Mouse (Mus musculus) MEL (cell line): ENCODE data around the gene Pkn3. TPM values are rescaled to one million over a fixed set of nuclear protein-coding genes. Genes with fewer than 3 reads are reported as not detected.

Source experiments
- DNase-seq: peaks from one replicate; pipeline ENCODE4 v3.0.0; 2011; ENCODE audit warnings: low read depth, low spot score
- H3K27ac ChIP-seq: 2 replicates; pipeline ENCODE4 v1.5.1; 2012; ENCODE audit warnings: low read depth, mild to moderate bottlenecking, control low read depth, low read length, moderate library complexity; ENCODE audit not compliant: control insufficient read depth
- H3K27me3 ChIP-seq, 2 experiments: fragments of 150-350 bp in 1 of 2; sonication (generic) in 1 of 2; 2 replicates each; pipeline ENCODE4 v1.6.1; 2012; ENCODE audit warnings: low read length in 2 of 2, mild to moderate bottlenecking in 2 of 2, improper control_type of control experiment in 1 of 2, moderate library complexity in 1 of 2; ENCODE audit not compliant: insufficient read depth in 2 of 2, control insufficient read depth in 1 of 2
- H3K36me3 ChIP-seq, 2 experiments: 2 replicates each; pipeline ENCODE4 v1.6.1; 2012 to 2014; ENCODE audit warnings: low read length in 2 of 2, improper control_type of control experiment in 1 of 2, inconsistent platforms in 1 of 2, mild to moderate bottlenecking in 1 of 2; ENCODE audit not compliant: insufficient read depth in 2 of 2, control insufficient read depth in 1 of 2
- H3K4me1 ChIP-seq, 2 experiments: fragments of 150-350 bp in 1 of 2; sonication (generic) in 1 of 2; 2 replicates each; pipeline ENCODE4 v1.6.1; 2012; ENCODE audit warnings: low read length in 2 of 2, improper control_type of control experiment in 1 of 2, mild to moderate bottlenecking in 1 of 2; ENCODE audit not compliant: insufficient read depth in 2 of 2, control insufficient read depth in 1 of 2
- H3K4me3 ChIP-seq, 2 experiments: fragments of 150-350 bp in 1 of 2; sonication (generic) in 1 of 2; 2 replicates each; pipeline ENCODE4 v1.5.1; 2012; ENCODE audit warnings: low read depth in 2 of 2, low read length in 2 of 2, mild to moderate bottlenecking in 2 of 2, moderate library complexity in 2 of 2, control low read depth in 1 of 2, improper control_type of control experiment in 1 of 2; ENCODE audit not compliant: control insufficient read depth in 1 of 2, insufficient read depth in 1 of 2
- H3K79me2 ChIP-seq: 2 replicates; pipeline ENCODE4 v1.6.1; 2012; ENCODE audit warnings: mild to moderate bottlenecking, low read length, moderate library complexity; ENCODE audit not compliant: control insufficient read depth, poor library complexity, insufficient read depth
- H3K9ac ChIP-seq: 2 replicates; pipeline ENCODE4 v1.6.1; 2012; ENCODE audit warnings: low read depth, mild to moderate bottlenecking, control low read depth, low read length, moderate library complexity; ENCODE audit not compliant: control insufficient read depth, poor library complexity, severe bottlenecking
- H3K9me3 ChIP-seq: fragments of 150-350 bp; sonication (generic); replicated peaks from 2 replicates; pipeline ENCODE4 v1.6.1; 2012; ENCODE audit warnings: mild to moderate bottlenecking, low read length, improper control_type of control experiment, moderate library complexity; ENCODE audit not compliant: insufficient read depth
- CHD1 ChIP-seq: IDR thresholded peaks from 2 replicates; pipeline ENCODE4 v1.6.1; 2012; ENCODE audit warnings: low read depth, mild to moderate bottlenecking, inconsistent platforms, low read length, improper control_type of control experiment
- CTCF ChIP-seq, 3 experiments: IDR thresholded peaks in 2 of 3; conservative IDR thresholded peaks in 1 of 3; 2 replicates each; pipeline ENCODE4 v1.5.1; 2011 to 2012; ENCODE audit warnings: low read length in 3 of 3, low read depth in 2 of 3, mild to moderate bottlenecking in 2 of 3, improper control_type of control experiment in 1 of 3, inconsistent platforms in 1 of 3, mixed read lengths in 1 of 3, moderate library complexity in 1 of 3; ENCODE audit not compliant: control insufficient read depth in 1 of 3, insufficient read depth in 1 of 3, poor library complexity in 1 of 3, severe bottlenecking in 1 of 3
- E2F4 ChIP-seq: IDR thresholded peaks from 2 replicates; pipeline ENCODE4 v1.6.1; 2011; ENCODE audit warnings: low read depth, low read length, improper control_type of control experiment, borderline replicate concordance
- ELF1 ChIP-seq: IDR thresholded peaks from 2 replicates; pipeline ENCODE4 v1.6.1; 2014; ENCODE audit warnings: low read depth, mild to moderate bottlenecking, inconsistent platforms, low read length, improper control_type of control experiment, moderate library complexity
- EP300 ChIP-seq, 2 experiments: IDR thresholded peaks; 2 replicates each; pipeline ENCODE4 v1.6.1; 2011; ENCODE audit warnings: improper control_type of control experiment in 2 of 2, low read length in 2 of 2, low read depth in 1 of 2, mild to moderate bottlenecking in 1 of 2
- HCFC1 ChIP-seq: IDR thresholded peaks from 2 replicates; pipeline ENCODE4 v1.6.1; 2012; ENCODE audit warnings: low read depth, mild to moderate bottlenecking, inconsistent platforms, low read length, improper control_type of control experiment, moderate library complexity
- MAFK ChIP-seq: IDR thresholded peaks from 2 replicates; pipeline ENCODE4 v1.6.1; 2011; ENCODE audit warnings: low read depth, mild to moderate bottlenecking, low read length, improper control_type of control experiment, borderline replicate concordance
- MAX ChIP-seq: IDR thresholded peaks from 2 replicates; pipeline ENCODE4 v1.6.1; 2011; ENCODE audit warnings: low read length, improper control_type of control experiment
- MEF2A ChIP-seq: IDR thresholded peaks from 2 replicates; pipeline ENCODE4 v1.6.1; 2014; ENCODE audit warnings: low read depth, mild to moderate bottlenecking, inconsistent platforms, low read length, improper control_type of control experiment; ENCODE audit not compliant: poor library complexity, insufficient replicate concordance, severe bottlenecking; ENCODE audit errors: extremely low read depth
- MYB ChIP-seq: IDR thresholded peaks from 2 replicates; pipeline ENCODE4 v1.6.1; 2011; ENCODE audit warnings: mild to moderate bottlenecking, low read depth, low read length, improper control_type of control experiment
- MYC ChIP-seq: IDR thresholded peaks from 2 replicates; pipeline ENCODE4 v1.6.1; 2011; ENCODE audit warnings: low read depth, mild to moderate bottlenecking, low read length, improper control_type of control experiment, moderate library complexity
- NELFE ChIP-seq: IDR thresholded peaks from 2 replicates; pipeline ENCODE4 v1.6.1; 2011; ENCODE audit warnings: low read depth, low read length, improper control_type of control experiment
- POLR2AphosphoS2 ChIP-seq: IDR thresholded peaks from 2 replicates; pipeline ENCODE4 v1.6.1; 2011; ENCODE audit warnings: low read length, improper control_type of control experiment
- POLR2AphosphoS5 ChIP-seq: IDR thresholded peaks from 2 replicates; pipeline ENCODE4 v1.6.1; 2012; ENCODE audit warnings: low read depth, borderline replicate concordance, mild to moderate bottlenecking, inconsistent platforms, low read length, moderate library complexity, mixed read lengths
- RAD21 ChIP-seq: IDR thresholded peaks from 2 replicates; pipeline ENCODE4 v1.6.1; 2011; ENCODE audit warnings: mild to moderate bottlenecking, low read depth, low read length, improper control_type of control experiment
- RCOR1 ChIP-seq: IDR thresholded peaks from 2 replicates; pipeline ENCODE4 v1.6.1; 2012; ENCODE audit warnings: low read depth, mild to moderate bottlenecking, inconsistent platforms, low read length, improper control_type of control experiment
- SIN3A ChIP-seq: IDR thresholded peaks from 2 replicates; pipeline ENCODE4 v1.6.1; 2012; ENCODE audit warnings: low read length, improper control_type of control experiment, inconsistent platforms
- UBTF ChIP-seq: IDR thresholded peaks from 2 replicates; pipeline ENCODE4 v1.6.1; 2012; ENCODE audit warnings: low read depth, mild to moderate bottlenecking, inconsistent platforms, low read length, improper control_type of control experiment, moderate library complexity, borderline replicate concordance; ENCODE audit not compliant: insufficient read depth
- USF1 ChIP-seq: IDR thresholded peaks from 2 replicates; pipeline ENCODE4 v1.6.1; 2014; ENCODE audit warnings: low read depth, mild to moderate bottlenecking, inconsistent platforms, low read length, improper control_type of control experiment, moderate library complexity
- USF2 ChIP-seq, 2 experiments: IDR thresholded peaks; 2 replicates each; pipeline ENCODE4 v1.6.1; 2011 to 2012; ENCODE audit warnings: improper control_type of control experiment in 2 of 2, low read length in 2 of 2, borderline replicate concordance in 1 of 2, inconsistent platforms in 1 of 2, low read depth in 1 of 2, mild to moderate bottlenecking in 1 of 2; ENCODE audit not compliant: insufficient read depth in 1 of 2
- ZC3H11A ChIP-seq: IDR thresholded peaks from 2 replicates; pipeline ENCODE4 v1.6.1; 2012; ENCODE audit warnings: low read depth, mild to moderate bottlenecking, inconsistent platforms, low read length, improper control_type of control experiment
- ZKSCAN1 ChIP-seq: IDR thresholded peaks from 2 replicates; pipeline ENCODE4 v1.6.1; 2012; ENCODE audit warnings: low read depth, mild to moderate bottlenecking, inconsistent platforms, low read length, improper control_type of control experiment, moderate library complexity
- polyA plus RNA-seq, 2 experiments: library from polyadenylated mRNA; stranded (reverse) in 1 of 2; unstranded in 1 of 2; fragments of >175 nt in 1 of 2; fragments of >200 nt in 1 of 2; gene quantifications; 2 replicates each; pipeline versions ENCODE4 v1.2.1 to v1.2.4; 2012; ENCODE audit warnings: low replicate concordance in 2 of 2, low read depth in 1 of 2; ENCODE audit not compliant: insufficient read length in 2 of 2, insufficient read depth in 1 of 2, missing spikeins in 1 of 2
- total RNA-seq: library from RNA; depleted of rRNA; stranded (reverse); fragments of 300-350 nt; gene quantifications from 2 replicates; pipeline ENCODE4 v1.2.3, GENCODE M21; 2012

Gene Pkn3
- total and polyA plus RNA-seq, 3 experiments = 2.0 to 5.8 TPM; not detected in 1

DNA sequence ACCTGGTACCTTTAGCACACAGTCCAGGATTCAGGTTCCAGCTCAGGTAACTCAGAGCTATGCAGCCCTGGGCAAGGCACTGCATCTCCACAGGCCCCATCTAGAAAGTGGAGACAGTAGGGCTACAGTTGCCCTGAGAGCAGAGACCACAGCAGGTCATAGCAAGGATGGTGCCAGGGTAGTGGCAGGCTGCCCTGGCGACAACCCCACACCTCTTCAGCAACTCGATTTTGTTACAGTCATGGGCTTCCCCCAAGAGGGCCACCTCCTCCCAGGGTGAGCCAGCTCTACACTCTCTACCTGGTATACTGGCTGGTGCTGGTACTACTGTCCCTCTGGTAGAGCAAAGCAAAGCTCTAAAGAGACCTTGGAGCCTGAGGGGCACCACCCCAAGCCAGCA lies 39.7 kb upstream of the Pkn3 start:
- Histone ChIP-seq H3K27ac (no peak overlapping the region), H3K9me3 (no peaks in the 10 kb centered on the region), H3K36me3 (no peaks in the 10 kb centered on the region; a peak in 2 of 4 replicates), H3K9ac (no peak overlapping the region), H3K27me3 (no peaks in the 10 kb centered on the region), H3K4me3 (no peak overlapping the region), H3K4me1 (no peaks in the 10 kb centered on the region), H3K79me2 (no peaks in the 10 kb centered on the region)
- TF ChIP-seq E2F4 (no peak), USF2 (IDR thresholded peaks at IDR 0.05; ENCODE audit: borderline replicate concordance in 1 of 2, insufficient read depth in 1 of 2, low read depth in 1 of 2, low read length in 2 of 2) (no peak), USF1 (no peak), RCOR1 (no peak), ELF1 (no peak), RAD21 (no peak), SIN3A (no peak), EP300 (IDR thresholded peaks at IDR 0.05; ENCODE audit: low read depth in 1 of 2, low read length in 2 of 2) (no peak)
- DNase-seq = no peak

DNA sequence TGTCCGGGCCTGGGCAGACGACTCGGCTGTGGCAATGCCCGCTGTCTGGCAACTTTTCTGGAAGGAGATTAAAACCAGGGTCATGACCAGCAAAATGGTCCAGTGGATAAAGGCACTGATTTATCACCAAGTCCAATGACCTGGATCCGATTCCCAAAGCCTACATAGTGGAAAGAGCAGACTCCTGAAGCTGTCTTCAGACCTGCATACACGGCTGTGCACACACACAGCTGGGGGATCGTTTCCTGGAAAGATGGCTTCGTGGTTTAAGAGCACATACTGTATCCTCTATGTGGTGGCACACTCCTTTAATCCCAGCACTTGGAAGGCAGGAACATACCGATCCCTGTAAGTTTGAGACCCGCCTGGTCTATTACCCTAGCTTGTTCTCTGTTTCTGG lies 39.1 kb upstream of the Pkn3 start:
- H3K36me3 ChIP-seq = no peaks in the 10 kb centered on the region; a peak in 2 of 4 replicates
- DNase-seq = no peak
- no peaks in the 10 kb centered on the region for H3K79me2 ChIP-seq
- H3K27me3 ChIP-seq = no peaks in the 10 kb centered on the region
- no peak overlapping the region for H3K4me3 ChIP-seq
- no peaks in the 10 kb centered on the region for H3K9me3 ChIP-seq
- no peak overlapping the region for H3K27ac ChIP-seq
- H3K9ac ChIP-seq = no peak overlapping the region
- no peak for TF ChIP-seq ELF1
- TF ChIP-seq POLR2AphosphoS2 = no peak
- no peak for TF ChIP-seq RCOR1
- TF ChIP-seq CTCF (IDR thresholded peaks at IDR 0.05 in 2 of 3, conservative IDR thresholded peaks at IDR 0.05 in 1 of 3; ENCODE audit: control insufficient read depth in 1 of 3, insufficient read depth in 1 of 3, low read depth in 2 of 3, low read length in 3 of 3, poor library complexity in 1 of 3, severe bottlenecking in 1 of 3) = no peak
- no peak for TF ChIP-seq MAFK
- TF ChIP-seq MYB = no peak
- TF ChIP-seq HCFC1 = no peak
- no peak for TF ChIP-seq POLR2AphosphoS5
- no peak for TF ChIP-seq MYC
- no peaks in the 10 kb centered on the region for H3K4me1 ChIP-seq

GRCm38 (mm10) chr2:30039687-30040086 lies 37.8 kb upstream of the Pkn3 start:
- no peak overlapping the region for H3K9ac ChIP-seq

More at GRCm38 (mm10) chr2:30039687-30040086, 37.8 kb upstream of the Pkn3 start:
- H3K79me2 ChIP-seq = peaks cover 2% of the 10 kb centered on the region; the same call in 1 of the 2 replicates
- DNase-seq = no peak
- TF ChIP-seq EP300 (IDR thresholded peaks at IDR 0.05; ENCODE audit: low read depth in 1 of 2, low read length in 2 of 2) (no peak), ZC3H11A (no peak), UBTF (no peak), CHD1 (no peak), ZKSCAN1 (no peak), MEF2A (no peak), POLR2AphosphoS5 (no peak), MAX (no peak), NELFE (no peak), USF2 (IDR thresholded peaks at IDR 0.05; ENCODE audit: borderline replicate concordance in 1 of 2, insufficient read depth in 1 of 2, low read depth in 1 of 2, low read length in 2 of 2) (no peak)
- TF ChIP-seq, all 39 proteins: peak for 0
- no peaks in the 10 kb centered on the region for H3K9me3 ChIP-seq
- no peak overlapping the region for H3K4me3 ChIP-seq
- no peaks in the 10 kb centered on the region for H3K27me3 ChIP-seq
- no peaks in the 10 kb centered on the region for H3K4me1 ChIP-seq
- no peak overlapping the region for H3K27ac ChIP-seq
- no peaks in the 10 kb centered on the region; a peak in 2 of 4 replicates for H3K36me3 ChIP-seq
